Mouse (Mus musculus): ENCODE measurements around the gene Rasgef1a. TPM values are rescaled to one million over a fixed set of nuclear protein-coding genes. Genes with fewer than 3 reads are reported as not detected.

The Rasgef1a gene
- polyA plus RNA-seq, 1 experiment from 2014 or later, result 6.5 TPM

DNA sequence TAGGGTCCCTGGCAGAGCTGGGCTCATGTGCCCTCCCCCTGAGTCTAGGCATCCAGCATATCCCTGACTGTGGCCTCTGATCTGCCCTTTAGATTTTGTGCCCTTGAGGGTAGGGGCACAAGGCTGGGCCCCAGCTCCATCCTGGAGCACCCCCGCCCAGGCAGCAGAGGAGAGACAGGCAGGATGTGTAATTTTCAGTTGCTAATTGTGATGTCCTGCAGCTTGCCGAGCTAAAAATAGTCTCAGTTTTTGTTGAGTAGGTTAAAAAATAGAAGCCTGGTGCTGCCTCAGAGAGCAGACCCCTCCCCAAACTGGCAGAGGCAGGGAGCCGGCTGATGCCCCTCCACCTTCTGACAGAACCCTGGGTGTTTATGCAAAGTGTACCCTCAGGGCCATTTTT is 62.9 kb downstream of the Rasgef1a start:
- H3K9me3 ChIP-seq (ENCODE audit: control insufficient read depth, low read length), result no peaks in the 10 kb centered on the region
- peaks cover 12% of the 10 kb centered on the region for H3K4me1 ChIP-seq (ENCODE audit: control insufficient read depth, insufficient read depth, low read depth, low read length)
- no peak overlapping the region for H3K9ac ChIP-seq (ENCODE audit: low read depth, low read length)
- ATAC-seq, result no peak
- H3K4me3 ChIP-seq (ENCODE audit: low read length), result no peak overlapping the region
- no peak overlapping the region for H3K4me2 ChIP-seq (ENCODE audit: low read length)
- WGBS, result 50% methylated on average over 3 of the region's 3 CpGs
- no peaks in the 10 kb centered on the region for H3K27me3 ChIP-seq (replicated peaks; ENCODE audit: control insufficient read depth, insufficient read depth, low read length)
- H3K36me3 ChIP-seq (ENCODE audit: control insufficient read depth, insufficient read depth, low read length), result no peaks in the 10 kb centered on the region
- H3K27ac ChIP-seq (ENCODE audit: low read depth, low read length), result peak overlapping the region; percentile 48; the same call in 1 of the 2 replicates

DNA sequence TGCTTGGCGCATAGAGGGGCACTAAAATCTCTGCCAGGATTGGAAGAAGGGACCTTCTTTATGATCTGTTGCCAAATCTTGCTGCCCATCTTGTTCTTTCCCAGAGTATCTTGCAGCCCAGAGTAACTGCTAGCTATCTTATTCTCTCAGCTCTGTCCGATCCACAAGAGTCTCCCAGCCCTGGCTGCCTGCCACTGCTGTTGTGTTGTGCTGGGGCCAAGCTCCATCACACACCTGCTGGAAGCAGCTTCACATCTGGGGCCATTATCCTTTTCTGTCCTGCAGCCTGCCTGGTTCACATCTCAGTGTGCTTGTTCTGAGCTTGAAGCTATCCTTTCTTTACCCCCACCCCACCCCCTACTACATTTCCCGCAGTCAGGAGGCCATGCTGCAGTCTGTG is 65.0 kb downstream of the Rasgef1a start:
- Histone ChIP-seq H3K4me1 (ENCODE audit: control insufficient read depth, insufficient read depth, low read depth, low read length) (peaks cover 10% of the 10 kb centered on the region), H3K27ac (ENCODE audit: low read depth, low read length) (no peak overlapping the region), H3K9me3 (ENCODE audit: control insufficient read depth, low read length) (no peaks in the 10 kb centered on the region), H3K4me2 (ENCODE audit: low read length) (no peak overlapping the region), H3K36me3 (ENCODE audit: control insufficient read depth, insufficient read depth, low read length) (no peaks in the 10 kb centered on the region), H3K27me3 (replicated peaks; ENCODE audit: control insufficient read depth, insufficient read depth, low read length) (no peaks in the 10 kb centered on the region), H3K4me3 (ENCODE audit: low read length) (no peak overlapping the region), H3K9ac (ENCODE audit: low read depth, low read length) (no peak overlapping the region)
- 59% methylated on average over 3 of the region's 3 CpGs for WGBS
- no peak for ATAC-seq

DNA sequence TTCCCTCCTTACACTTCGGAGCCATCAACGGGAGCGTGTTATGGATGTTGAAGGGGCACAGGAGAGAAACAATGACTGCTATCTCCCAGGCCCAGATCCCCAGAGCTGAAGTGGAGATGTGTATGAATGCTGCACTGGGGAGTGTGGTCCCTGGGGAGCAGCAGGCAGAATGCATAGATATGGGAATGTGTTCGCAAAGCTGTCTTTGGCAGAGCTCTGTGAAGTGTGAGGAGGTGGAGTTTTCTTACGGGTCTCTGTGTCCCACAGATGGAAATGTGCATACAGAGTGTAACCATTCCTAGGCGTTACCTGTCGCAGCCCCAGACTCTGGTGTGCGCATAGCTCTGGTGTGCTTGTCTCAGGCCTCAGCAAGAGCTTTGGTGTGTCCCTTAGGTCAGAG is 65.5 kb downstream of the Rasgef1a start:
- no peaks in the 10 kb centered on the region for H3K9me3 ChIP-seq (ENCODE audit: control insufficient read depth, low read length)
- no peaks in the 10 kb centered on the region for H3K27me3 ChIP-seq (replicated peaks; ENCODE audit: control insufficient read depth, insufficient read depth, low read length)
- H3K4me1 ChIP-seq (ENCODE audit: control insufficient read depth, insufficient read depth, low read depth, low read length), result peaks cover 10% of the 10 kb centered on the region
- no peak for ATAC-seq
- no peak overlapping the region for H3K9ac ChIP-seq (ENCODE audit: low read depth, low read length)
- no peak overlapping the region for H3K27ac ChIP-seq (ENCODE audit: low read depth, low read length)
- H3K36me3 ChIP-seq (ENCODE audit: control insufficient read depth, insufficient read depth, low read length), result no peaks in the 10 kb centered on the region
- WGBS, result 84% methylated on average over 8 of the region's 8 CpGs
- H3K4me2 ChIP-seq (ENCODE audit: low read length), result no peak overlapping the region
- no peak overlapping the region for H3K4me3 ChIP-seq (ENCODE audit: low read length)

DNA sequence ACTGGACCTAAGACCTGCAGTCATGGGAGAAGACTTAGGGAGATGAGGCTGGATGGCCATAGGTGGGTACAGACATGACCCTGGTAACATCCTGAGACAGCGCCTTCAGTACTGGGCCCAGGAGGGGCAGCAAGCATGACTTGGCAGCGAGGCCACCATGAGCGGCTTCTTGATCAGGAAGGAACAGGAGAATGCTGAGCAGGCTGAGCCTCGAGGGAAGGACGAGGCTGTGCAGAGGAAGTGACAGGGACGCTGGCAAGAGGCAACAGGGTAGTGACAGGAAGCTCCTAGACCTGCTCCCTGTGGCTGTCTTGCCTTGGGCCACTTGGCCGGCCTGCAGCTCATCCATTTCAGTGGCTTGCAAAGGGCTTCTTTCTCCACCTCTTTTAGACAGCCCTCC is 66.2 kb downstream of the Rasgef1a start:
- Histone ChIP-seq H3K4me1 (ENCODE audit: control insufficient read depth, insufficient read depth, low read depth, low read length) (peaks cover 10% of the 10 kb centered on the region), H3K4me2 (ENCODE audit: low read length) (no peak overlapping the region), H3K27me3 (replicated peaks; ENCODE audit: control insufficient read depth, insufficient read depth, low read length) (no peaks in the 10 kb centered on the region), H3K36me3 (ENCODE audit: control insufficient read depth, insufficient read depth, low read length) (no peaks in the 10 kb centered on the region), H3K27ac (ENCODE audit: low read depth, low read length) (no peak overlapping the region), H3K9me3 (ENCODE audit: control insufficient read depth, low read length) (no peaks in the 10 kb centered on the region), H3K4me3 (ENCODE audit: low read length) (no peak overlapping the region), H3K9ac (ENCODE audit: low read depth, low read length) (no peak overlapping the region)
- ATAC-seq, result no peak
- WGBS, result 81% methylated on average over 7 of the region's 7 CpGs

DNA sequence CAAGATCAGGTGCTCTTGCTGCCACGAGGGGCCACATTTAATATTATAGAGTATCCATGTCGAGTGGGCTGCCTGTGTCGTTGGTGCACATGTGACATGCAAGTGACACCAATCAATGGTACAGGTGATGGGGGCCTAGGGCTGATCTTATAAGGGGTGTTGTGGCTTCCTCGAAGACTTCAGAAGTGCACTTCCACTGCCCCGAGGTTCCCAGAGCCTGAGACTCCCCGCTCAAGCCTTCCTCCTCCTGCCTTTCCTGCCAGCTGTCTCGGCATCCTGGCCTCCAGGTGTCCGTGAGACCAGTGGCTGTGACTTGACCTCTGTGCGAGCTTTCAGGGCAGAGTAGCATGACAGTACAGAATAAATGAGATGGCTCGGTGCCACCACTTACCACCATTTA is 67.5 kb downstream of the Rasgef1a start:
- H3K9me3 ChIP-seq (ENCODE audit: control insufficient read depth, low read length), result no peaks in the 10 kb centered on the region
- no peak overlapping the region for H3K27ac ChIP-seq (ENCODE audit: low read depth, low read length)
- no peak overlapping the region for H3K4me2 ChIP-seq (ENCODE audit: low read length)
- no peak overlapping the region for H3K4me3 ChIP-seq (ENCODE audit: low read length)
- no peaks in the 10 kb centered on the region for H3K36me3 ChIP-seq (ENCODE audit: control insufficient read depth, insufficient read depth, low read length)
- 71% methylated on average over 10 of the region's 10 CpGs for WGBS
- peaks cover 10% of the 10 kb centered on the region for H3K4me1 ChIP-seq (ENCODE audit: control insufficient read depth, insufficient read depth, low read depth, low read length)
- ATAC-seq, result no peak
- H3K9ac ChIP-seq (ENCODE audit: low read depth, low read length), result no peak overlapping the region
- H3K27me3 ChIP-seq (replicated peaks; ENCODE audit: control insufficient read depth, insufficient read depth, low read length), result no peaks in the 10 kb centered on the region

DNA sequence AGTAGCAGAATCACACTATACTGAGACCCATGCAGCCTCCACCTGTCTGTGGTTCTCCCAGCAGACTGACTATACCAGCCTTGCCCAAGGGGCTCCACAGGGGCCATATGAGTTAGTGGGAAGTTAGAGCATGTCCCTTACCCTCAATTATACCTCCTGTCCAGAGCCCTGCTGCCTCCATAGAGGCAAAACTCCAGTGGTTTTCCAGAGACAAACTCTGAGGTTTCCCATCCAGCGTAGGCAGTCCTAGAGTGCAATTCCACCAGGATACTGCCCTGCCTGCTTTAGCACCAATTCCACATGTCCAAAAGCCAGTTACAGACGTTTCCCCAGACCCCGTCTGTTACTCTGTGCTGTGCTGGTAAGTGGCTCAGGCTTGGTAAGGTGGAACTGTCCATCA is 68.1 kb downstream of the Rasgef1a start:
- no peak overlapping the region for H3K4me3 ChIP-seq (ENCODE audit: low read length)
- H3K27me3 ChIP-seq (replicated peaks; ENCODE audit: control insufficient read depth, insufficient read depth, low read length), result no peaks in the 10 kb centered on the region
- no peaks in the 10 kb centered on the region for H3K9me3 ChIP-seq (ENCODE audit: control insufficient read depth, low read length)
- no peak overlapping the region for H3K4me2 ChIP-seq (ENCODE audit: low read length)
- no peaks in the 10 kb centered on the region for H3K36me3 ChIP-seq (ENCODE audit: control insufficient read depth, insufficient read depth, low read length)
- 80% methylated on average over 3 of the region's 3 CpGs for WGBS
- H3K27ac ChIP-seq (ENCODE audit: low read depth, low read length), result no peak overlapping the region
- no peak overlapping the region for H3K9ac ChIP-seq (ENCODE audit: low read depth, low read length)
- ATAC-seq, result no peak
- peaks cover 4% of the 10 kb centered on the region for H3K4me1 ChIP-seq (ENCODE audit: control insufficient read depth, insufficient read depth, low read depth, low read length)

DNA sequence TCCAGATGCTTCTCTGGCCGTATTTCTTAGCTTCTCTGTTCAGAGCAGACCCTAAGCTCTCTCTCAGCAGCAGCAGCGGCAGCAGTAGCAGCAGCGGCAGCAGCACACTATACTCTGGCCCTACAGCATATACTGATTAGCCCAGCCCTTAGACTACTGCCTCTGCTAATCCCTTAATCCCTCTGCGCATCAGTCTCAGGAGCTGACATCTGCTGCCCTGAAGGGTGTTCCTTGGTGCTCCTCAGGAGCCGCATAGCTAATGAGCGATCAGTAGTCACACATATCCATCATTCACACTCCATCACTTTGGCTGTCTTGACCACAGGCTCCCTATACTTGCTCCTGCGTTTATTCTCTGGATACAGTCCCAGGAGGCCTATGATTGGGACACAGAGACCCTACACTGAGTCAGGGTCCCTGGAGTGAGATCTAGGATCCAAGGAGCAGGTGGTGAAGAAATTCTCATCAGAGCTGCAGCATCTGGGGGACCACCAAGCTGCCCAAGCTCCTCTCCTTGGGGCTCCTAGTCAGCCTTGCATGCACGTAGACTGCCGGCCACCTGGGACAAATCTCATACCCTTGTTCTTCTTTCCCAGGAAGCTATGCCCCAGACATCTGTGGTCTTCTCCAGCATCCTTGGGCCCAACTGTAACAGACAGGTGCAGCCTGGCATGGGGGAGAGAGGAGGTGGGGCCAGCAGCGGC is 68.7 kb downstream of the Rasgef1a start:
- Histone ChIP-seq H3K4me2 (ENCODE audit: low read length) (no peak overlapping the region), H3K27ac (ENCODE audit: low read depth, low read length) (0 out of 2 replicates have a peak overlapping the region, but pooled peaks have one; percentile 21), H3K9me3 (ENCODE audit: control insufficient read depth, low read length) (no peaks in the 10 kb centered on the region), H3K36me3 (ENCODE audit: control insufficient read depth, insufficient read depth, low read length) (no peaks in the 10 kb centered on the region), H3K4me3 (ENCODE audit: low read length) (no peak overlapping the region), H3K4me1 (ENCODE audit: control insufficient read depth, insufficient read depth, low read depth, low read length) (peaks cover 2% of the 10 kb centered on the region; the same call in 1 of the 2 replicates), H3K27me3 (replicated peaks; ENCODE audit: control insufficient read depth, insufficient read depth, low read length) (no peaks in the 10 kb centered on the region), H3K9ac (ENCODE audit: low read depth, low read length) (no peak overlapping the region)
- WGBS, result 60% methylated on average over 10 of the region's 10 CpGs
- ATAC-seq, result peak; percentile 15; the same call in 1 of the 2 replicates

DNA sequence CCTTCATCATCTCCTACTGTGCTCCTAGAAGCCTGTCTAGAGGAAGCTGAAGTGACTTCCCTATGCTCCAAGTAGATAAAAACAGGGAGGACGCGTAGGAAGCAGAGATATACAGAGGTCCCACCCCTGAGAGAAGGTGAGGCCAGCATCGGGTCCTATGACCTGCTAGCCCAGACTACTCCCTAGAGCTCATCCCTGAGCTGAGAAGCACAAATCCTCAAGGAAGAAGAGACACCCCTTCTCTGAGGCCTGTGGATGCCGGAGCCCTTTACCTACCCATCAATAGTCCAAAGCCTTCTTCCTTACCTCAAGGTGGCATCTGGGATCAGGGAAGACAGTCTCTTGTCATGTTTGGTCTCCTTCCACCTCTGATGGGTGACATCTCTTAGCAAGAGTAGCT is 69.5 kb downstream of the Rasgef1a start:
- H3K9me3 ChIP-seq (ENCODE audit: control insufficient read depth, low read length), result no peaks in the 10 kb centered on the region
- H3K4me3 ChIP-seq (ENCODE audit: low read length), result no peak overlapping the region
- 97% methylated on average over 4 of the region's 4 CpGs for WGBS

DNA sequence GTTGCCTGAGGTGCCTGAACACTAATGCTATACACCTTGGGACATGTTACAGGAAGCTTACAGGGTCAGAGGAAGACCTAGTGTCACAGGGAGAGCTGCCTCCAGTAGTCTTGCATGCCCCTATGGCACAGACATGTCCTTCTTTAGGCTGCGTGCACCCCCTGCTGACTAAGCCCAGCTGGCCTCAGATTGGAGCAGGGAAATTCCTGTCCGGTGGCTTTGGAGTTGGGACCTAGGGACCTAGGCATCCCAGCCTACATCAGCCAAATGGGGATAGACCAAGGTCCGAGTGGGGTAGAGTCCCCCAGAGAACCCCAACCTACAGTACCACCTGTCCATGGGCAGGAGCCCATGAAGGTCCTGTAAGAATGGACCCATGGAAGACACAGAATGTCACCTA is 71.1 kb downstream of the Rasgef1a start:
- no peaks in the 10 kb centered on the region for H3K27me3 ChIP-seq (replicated peaks; ENCODE audit: control insufficient read depth, insufficient read depth, low read length)
- H3K36me3 ChIP-seq (ENCODE audit: control insufficient read depth, insufficient read depth, low read length), result no peaks in the 10 kb centered on the region
- no peak overlapping the region for H3K4me2 ChIP-seq (ENCODE audit: low read length)
- H3K9ac ChIP-seq (ENCODE audit: low read depth, low read length), result no peak overlapping the region
- no peak for ATAC-seq
- peaks cover 2% of the 10 kb centered on the region; the same call in 1 of the 2 replicates for H3K4me1 ChIP-seq (ENCODE audit: control insufficient read depth, insufficient read depth, low read depth, low read length)
- H3K4me3 ChIP-seq (ENCODE audit: low read length), result no peak overlapping the region
- 84% methylated on average over 3 of the region's 3 CpGs for WGBS
- no peak overlapping the region for H3K27ac ChIP-seq (ENCODE audit: low read depth, low read length)
- no peaks in the 10 kb centered on the region for H3K9me3 ChIP-seq (ENCODE audit: control insufficient read depth, low read length)

More for the DNA sequence above, 69.5 kb downstream of the Rasgef1a start:
- no peaks in the 10 kb centered on the region for H3K27me3 ChIP-seq (replicated peaks; ENCODE audit: control insufficient read depth, insufficient read depth, low read length)
- H3K4me1 ChIP-seq (ENCODE audit: control insufficient read depth, insufficient read depth, low read depth, low read length), result peaks cover 2% of the 10 kb centered on the region; the same call in 1 of the 2 replicates
- no peak overlapping the region for H3K27ac ChIP-seq (ENCODE audit: low read depth, low read length)
- H3K36me3 ChIP-seq (ENCODE audit: control insufficient read depth, insufficient read depth, low read length), result no peaks in the 10 kb centered on the region
- no peak overlapping the region for H3K4me2 ChIP-seq (ENCODE audit: low read length)
- no peak overlapping the region for H3K9ac ChIP-seq (ENCODE audit: low read depth, low read length)
- ATAC-seq, result no peak

Measured in hindbrain, embryonic 16.5 days (tissue).